Mouse (Mus musculus) G1E (cell line): ENCODE data around the gene Rftn1. TPM values are rescaled to one million over a fixed set of nuclear protein-coding genes. Genes with fewer than 3 reads are reported as not detected.

Experiments used
- ATAC-seq: 2 replicates; pipeline ENCODE4 v1.8.0; 2016; ENCODE audit warnings: mild to moderate bottlenecking; ENCODE audit not compliant: insufficient number of reproducible peaks, poor library complexity, low FRiP score, severe bottlenecking; ENCODE audit errors: extremely low read depth
- DNase-seq: peaks from one replicate; pipeline ENCODE4 v3.0.0; 2012; ENCODE audit warnings: low spot score
- H3K27me3 ChIP-seq: 2 replicates; pipeline ENCODE4 v1.6.1; 2012; ENCODE audit warnings: mild to moderate bottlenecking, low read length, inconsistent platforms; ENCODE audit not compliant: insufficient read depth
- H3K36me3 ChIP-seq: replicated peaks from 2 replicates; pipeline ENCODE3; 2012; ENCODE audit warnings: mild to moderate bottlenecking, inconsistent platforms
- H3K4me1 ChIP-seq: 2 replicates; pipeline ENCODE4 v1.6.1; 2012; ENCODE audit warnings: low read depth, low read length, inconsistent platforms, mixed read lengths; ENCODE audit not compliant: insufficient read depth
- H3K4me3 ChIP-seq: 2 replicates; pipeline ENCODE4 v1.5.1; 2012; ENCODE audit warnings: low read depth, mild to moderate bottlenecking, inconsistent platforms, low read length, moderate library complexity, mixed read lengths
- H3K9me3 ChIP-seq: replicated peaks from 2 replicates; pipeline ENCODE4 v1.6.1; 2012; ENCODE audit warnings: inconsistent platforms
- CTCF ChIP-seq: IDR thresholded peaks from 2 replicates; pipeline ENCODE4 v1.5.1; 2012; ENCODE audit warnings: low read depth, low read length, inconsistent platforms, mixed read lengths
- GATA1 ChIP-seq: IDR thresholded peaks from 2 replicates; pipeline ENCODE4 v1.6.1; 2012; ENCODE audit warnings: borderline replicate concordance, low read length, inconsistent platforms, mixed read lengths
- GATA2 ChIP-seq: IDR thresholded peaks from 2 replicates; pipeline ENCODE4 v1.6.1; 2012; ENCODE audit warnings: low read depth, low read length, inconsistent platforms, borderline replicate concordance
- POLR2AphosphoS5 ChIP-seq: IDR thresholded peaks from 2 replicates; pipeline ENCODE4 v1.6.1; 2012; ENCODE audit warnings: low read depth, low read length, inconsistent platforms; ENCODE audit not compliant: insufficient replicate concordance
- TAL1 ChIP-seq: conservative IDR thresholded peaks from 2 replicates; pipeline ENCODE4 v1.6.1; 2012; ENCODE audit warnings: low read depth, low read length, inconsistent platforms, mixed read lengths
- polyA plus RNA-seq: library from polyadenylated mRNA; stranded (reverse); fragments of >175 nt; gene quantifications from 2 replicates; pipeline ENCODE4 v1.2.3, GENCODE M21; 2012
- total RNA-seq, 2 experiments: library from RNA; stranded (forward) in 1 of 2; stranded (reverse) in 1 of 2; fragments of 200-1000 nt in 1 of 2; fragments of >200 nt in 1 of 2; fragmentation: Nextera tagmentation in 1 of 2; gene quantifications; 2 replicates each; pipeline ENCODE4 v1.2.3; 2014 to 2017

Rftn1 gene
- total and polyA plus RNA-seq, 3 experiments, result not detected

DNA sequence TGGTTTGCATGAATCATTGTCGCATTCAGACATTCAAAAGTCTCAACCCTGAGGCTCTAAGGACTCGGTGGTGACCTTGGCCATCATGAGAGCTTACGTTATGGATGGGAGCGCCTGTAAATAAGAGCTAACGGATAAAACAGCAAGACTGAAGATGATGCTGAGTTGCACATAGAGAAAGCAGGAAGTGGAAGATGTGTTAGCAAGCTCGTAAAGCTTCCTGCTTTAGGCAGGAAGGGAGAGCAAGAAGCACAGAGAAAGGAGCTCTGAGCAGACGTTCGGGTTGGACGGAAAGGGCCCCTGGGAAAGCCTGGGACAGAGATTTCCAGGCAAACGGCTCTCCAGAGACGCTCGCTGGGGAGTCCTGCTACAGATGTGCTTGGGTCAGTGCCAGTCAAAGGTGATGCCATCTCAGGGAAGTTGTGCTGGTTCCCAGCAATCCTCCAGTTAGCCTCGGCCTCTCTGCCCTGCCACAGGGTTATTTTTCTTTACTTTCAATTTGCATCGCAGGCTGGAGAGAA is 40.7 kb downstream of the Rftn1 start:
- DNase-seq (no peak), ATAC-seq (no peak)
- no peak for TF ChIP-seq CTCF
- no peak for TF ChIP-seq POLR2AphosphoS5
- no peaks in the 10 kb centered on the region for H3K4me1 ChIP-seq
- H3K36me3 ChIP-seq, result no peaks in the 10 kb centered on the region
- H3K27me3 ChIP-seq, result no peaks in the 10 kb centered on the region
- H3K4me3 ChIP-seq, result no peak overlapping the region
- H3K9me3 ChIP-seq, result peaks cover 81% of the 10 kb centered on the region

DNA sequence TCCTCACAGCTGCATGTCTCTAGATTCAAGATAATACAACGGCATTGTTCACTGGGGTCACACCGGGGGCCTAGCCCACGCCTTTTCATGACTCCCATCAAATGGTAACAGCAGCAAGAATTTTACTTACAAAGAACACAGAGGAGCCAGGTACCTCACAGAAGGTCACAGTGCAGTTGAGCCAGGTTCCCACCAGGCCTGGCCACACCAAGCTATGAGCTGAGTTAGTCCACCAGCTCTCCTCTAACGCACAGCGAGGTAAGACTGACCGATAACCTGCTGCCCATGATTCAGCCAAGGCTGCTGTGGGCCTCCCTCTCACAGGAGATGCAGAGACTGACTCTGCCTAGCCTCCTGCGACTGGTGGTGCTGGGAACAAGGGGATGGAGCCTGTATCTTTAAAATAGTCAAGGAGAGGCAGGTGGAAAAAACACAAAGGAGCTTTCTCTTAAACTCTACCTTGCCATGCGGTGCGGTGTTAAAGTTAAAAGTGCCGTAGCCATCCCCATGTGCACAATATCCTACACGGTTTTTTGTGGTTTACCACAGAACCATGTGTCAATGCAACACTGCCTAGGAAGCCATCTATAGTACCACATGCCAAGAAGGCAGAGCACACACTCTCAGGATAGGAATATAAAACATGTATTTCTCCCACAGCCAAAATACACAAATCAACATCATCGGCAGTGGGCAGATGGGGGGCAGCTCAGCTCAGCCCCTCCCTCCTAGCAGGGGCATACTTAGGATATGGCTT is 42.5 kb downstream of the Rftn1 start:
- Histone ChIP-seq H3K36me3 (no peaks in the 10 kb centered on the region), H3K27me3 (no peaks in the 10 kb centered on the region), H3K4me1 (no peaks in the 10 kb centered on the region), H3K4me3 (no peak overlapping the region), H3K9me3 (peaks cover 92% of the 10 kb centered on the region)
- ATAC-seq (no peak; the same call in 1 of the 2 replicates), DNase-seq (no peak)
- TF ChIP-seq GATA1 (no peak), CTCF (no peak), TAL1 (no peak), POLR2AphosphoS5 (no peak), GATA2 (no peak)

DNA sequence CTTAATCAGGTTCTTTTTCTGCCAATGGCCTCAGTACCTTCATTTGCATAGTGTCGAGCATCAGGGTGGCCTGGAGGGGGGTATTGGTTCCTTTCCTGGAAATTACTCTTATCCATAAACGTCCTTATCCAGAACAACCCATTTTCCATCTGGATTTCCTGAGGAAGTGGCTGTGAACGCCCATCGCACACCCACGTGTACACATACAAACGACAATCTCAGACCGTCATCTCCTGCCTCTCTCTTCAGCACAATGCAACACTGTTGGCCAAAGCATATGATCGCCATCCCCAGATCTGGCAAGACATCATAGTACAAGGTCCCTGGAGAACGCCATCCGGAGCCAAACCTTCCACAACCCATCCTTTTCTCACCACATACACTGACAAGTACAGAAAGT is 47.1 kb downstream of the Rftn1 start:
- no peaks in the 10 kb centered on the region for H3K36me3 ChIP-seq
- peaks cover 83% of the 10 kb centered on the region for H3K9me3 ChIP-seq
- ATAC-seq, result no peak
- H3K4me1 ChIP-seq, result no peaks in the 10 kb centered on the region
- DNase-seq, result no peak
- H3K4me3 ChIP-seq, result no peak overlapping the region
- TF ChIP-seq POLR2AphosphoS5 (no peak), CTCF (no peak), GATA2 (no peak)
- H3K27me3 ChIP-seq, result no peaks in the 10 kb centered on the region

DNA sequence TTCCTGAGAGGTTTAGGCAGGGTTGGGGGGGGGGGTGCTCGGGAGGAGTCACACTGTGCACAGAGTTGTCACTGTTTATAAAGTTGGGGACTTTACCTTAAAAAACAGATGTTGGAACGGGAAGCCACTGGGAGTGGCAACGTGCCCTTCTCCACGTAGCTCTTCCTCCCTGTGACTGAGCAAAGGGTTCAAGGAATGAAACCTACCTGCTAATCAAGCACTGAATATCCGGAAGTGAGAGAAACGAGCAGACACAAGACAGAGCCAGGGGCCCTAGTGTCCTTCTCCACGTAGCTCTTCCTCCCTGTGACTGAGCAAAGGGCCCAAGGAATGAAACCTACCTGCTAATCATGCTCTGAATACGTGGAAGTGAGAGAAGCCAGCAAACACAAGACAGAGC is 47.9 kb downstream of the Rftn1 start:
- DNase-seq, result no peak
- Histone ChIP-seq H3K4me3 (no peak overlapping the region), H3K27me3 (no peaks in the 10 kb centered on the region), H3K36me3 (no peaks in the 10 kb centered on the region), H3K9me3 (peaks cover 83% of the 10 kb centered on the region), H3K4me1 (no peaks in the 10 kb centered on the region)
- no peak for ATAC-seq
- no peak for TF ChIP-seq POLR2AphosphoS5
- TF ChIP-seq TAL1, result no peak
- no peak for TF ChIP-seq GATA1
- TF ChIP-seq GATA2, result no peak
- no peak for TF ChIP-seq CTCF

DNA sequence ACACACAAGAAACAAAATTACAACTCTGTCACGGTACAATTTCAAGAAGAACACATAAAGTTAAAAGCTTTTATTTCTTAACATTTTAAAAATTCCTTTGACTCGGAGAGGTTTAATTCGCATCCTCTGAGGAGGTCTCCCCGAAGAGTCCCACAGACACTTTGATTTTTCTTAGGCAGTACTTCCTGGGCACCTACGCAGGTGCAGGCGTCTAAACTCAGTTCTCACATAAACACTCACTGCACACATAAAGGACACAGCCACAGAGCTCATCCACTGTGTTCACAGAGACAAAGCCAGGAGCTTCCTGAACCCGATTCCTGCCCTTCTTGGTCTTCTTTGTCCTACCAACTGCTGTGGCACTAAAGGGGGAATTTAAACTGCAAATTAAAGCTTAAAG is 48.3 kb downstream of the Rftn1 start:
- TF ChIP-seq TAL1 (no peak), CTCF (no peak), POLR2AphosphoS5 (no peak), GATA1 (no peak), GATA2 (no peak)
- DNase-seq (no peak), ATAC-seq (no peak)
- Histone ChIP-seq H3K9me3 (peaks cover 83% of the 10 kb centered on the region), H3K4me1 (no peaks in the 10 kb centered on the region), H3K4me3 (no peak overlapping the region), H3K36me3 (no peaks in the 10 kb centered on the region), H3K27me3 (no peaks in the 10 kb centered on the region)

DNA sequence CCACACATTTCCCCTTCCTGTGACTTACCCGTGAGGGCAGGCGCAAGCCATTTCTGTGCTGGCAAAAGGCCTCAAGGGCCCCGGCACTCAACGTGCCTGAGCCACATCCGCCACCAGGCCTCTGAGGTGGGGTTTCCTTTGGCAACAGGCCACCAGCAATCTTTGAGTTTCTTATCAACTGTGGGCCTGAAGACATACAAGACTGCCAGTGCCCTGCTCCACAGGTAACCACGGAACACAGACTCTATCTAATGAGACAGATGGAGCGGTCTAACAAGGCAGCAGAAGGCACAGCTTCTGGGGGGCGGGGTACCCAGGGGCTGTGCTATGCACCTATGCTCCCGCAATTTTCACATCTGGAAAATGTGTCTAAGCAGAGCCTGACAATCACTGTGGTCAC is 54.4 kb downstream of the Rftn1 start:
- Histone ChIP-seq H3K4me1 (no peaks in the 10 kb centered on the region), H3K9me3 (peaks cover 75% of the 10 kb centered on the region), H3K4me3 (no peak overlapping the region), H3K36me3 (no peaks in the 10 kb centered on the region), H3K27me3 (no peaks in the 10 kb centered on the region)
- no peak for TF ChIP-seq GATA1
- no peak for TF ChIP-seq GATA2
- no peak for TF ChIP-seq TAL1
- no peak for TF ChIP-seq CTCF
- TF ChIP-seq POLR2AphosphoS5, result no peak
- ATAC-seq (no peak), DNase-seq (no peak)

DNA sequence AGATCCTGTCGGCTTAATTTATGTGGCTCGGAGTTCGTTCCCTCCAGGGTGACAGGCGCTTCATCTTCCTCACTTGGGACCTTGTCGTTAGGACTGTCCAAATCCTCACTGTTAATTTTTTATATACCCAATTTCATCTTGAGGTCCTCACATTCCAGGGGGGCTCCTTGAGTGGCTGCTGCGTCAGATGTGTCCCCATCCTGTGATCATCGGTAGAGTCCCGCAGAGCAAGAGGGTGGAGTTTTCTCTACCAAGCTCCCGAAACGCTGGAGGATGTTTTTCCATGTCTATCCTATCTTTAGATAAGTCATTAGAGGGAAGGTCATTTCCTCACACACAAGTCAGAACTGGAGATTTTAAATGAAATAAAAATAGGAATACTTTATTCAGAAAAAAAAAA is 55.0 kb downstream of the Rftn1 start:
- Histone ChIP-seq H3K36me3 (no peaks in the 10 kb centered on the region), H3K4me1 (no peaks in the 10 kb centered on the region), H3K9me3 (peaks cover 73% of the 10 kb centered on the region), H3K4me3 (no peak overlapping the region), H3K27me3 (no peaks in the 10 kb centered on the region)
- ATAC-seq (no peak), DNase-seq (no peak)
- TF ChIP-seq CTCF (no peak), GATA1 (no peak), POLR2AphosphoS5 (no peak), TAL1 (no peak), GATA2 (no peak)
